Mouse (Mus musculus) c-Kit-positive CD71-negative TER-119-negative erythroid progenitor cells, embryonic 14.5 days (primary cell): ENCODE data around the gene Vmn1r85.
"Not testable (repeated sequence)": the region's sequence is repeated elsewhere in the genome, so short reads cannot be mapped to it uniquely, and the experiment has no call there.

Source experiments
- DNase-seq: peaks from one replicate; pipeline ENCODE4 v3.0.0-alpha.2; 2013; ENCODE audit warnings: low read depth

Vmn1r85 gene

GRCm38 (mm10) chr7:13095073-13095472 lies at the start of gene Vmn1r85:
Gene Vmn1r85, minus strand, starts transcription at chr7:13095173.
- no peak for DNase-seq

- DNase-seq: no peak
Observed at GRCm38 (mm10) chr7:13140057-13140456, 45.1 kb upstream of the Vmn1r85 start, which contains the start of gene Vmn1r87. Gene Vmn1r87, minus strand, starts transcription at chr7:13140157.

- no peak for DNase-seq
Observed at GRCm38 (mm10) chr7:13137340-13137739, 42.4 kb upstream of the Vmn1r85 start.

- DNase-seq: no peak
Observed at GRCm38 (mm10) chr7:13131856-13132255, 36.9 kb upstream of the Vmn1r85 start.

- not testable (repeated sequence) for DNase-seq
Observed at GRCm38 (mm10) chr7:13123554-13124153, 28.7 kb upstream of the Vmn1r85 start.

GRCm38 (mm10) chr7:13119817-13120216 lies 24.8 kb upstream of the Vmn1r85 start, which contains the start of gene Vmn1r86:
Gene Vmn1r86, minus strand, starts transcription at chr7:13119917.
- no peak for DNase-seq

- DNase-seq: no peak
Observed at GRCm38 (mm10) chr7:13072293-13072692, 22.7 kb downstream of the Vmn1r85 start.

- not testable (repeated sequence) for DNase-seq
Observed at GRCm38 (mm10) chr7:13063399-13063798, 31.6 kb downstream of the Vmn1r85 start.

- DNase-seq: no peak
Observed at GRCm38 (mm10) chr7:13059536-13059935, 35.4 kb downstream of the Vmn1r85 start.

- no peak for DNase-seq
Observed at GRCm38 (mm10) chr7:13056913-13057700, 37.9 kb downstream of the Vmn1r85 start.

- peak; percentile 86 for DNase-seq
Observed at GRCm38 (mm10) chr7:13054287-13055010, 40.5 kb downstream of the Vmn1r85 start, which contains the start of gene Mzf1. Gene Mzf1, minus strand, starts transcription at chr7:13054764.

- no peak for DNase-seq
Observed at GRCm38 (mm10) chr7:13053961-13054286, 41.0 kb downstream of the Vmn1r85 start.

GRCm38 (mm10) chr7:13053501-13053900 lies 41.5 kb downstream of the Vmn1r85 start:
- DNase-seq: no peak

- no peak for DNase-seq
Observed at GRCm38 (mm10) chr7:13053001-13053400, 42.0 kb downstream of the Vmn1r85 start.

GRCm38 (mm10) chr7:13046084-13046483 lies 48.9 kb downstream of the Vmn1r85 start:
- no peak for DNase-seq

GRCm38 (mm10) chr7:13044254-13044625 lies 50.7 kb downstream of the Vmn1r85 start:
- no peak for DNase-seq

GRCm38 (mm10) chr7:13043445-13044253 lies 51.3 kb downstream of the Vmn1r85 start:
- no peak for DNase-seq

GRCm38 (mm10) chr7:13043120-13043444 lies 51.9 kb downstream of the Vmn1r85 start:
- no peak for DNase-seq

- DNase-seq: no peak
Observed at GRCm38 (mm10) chr7:13042511-13042910, 52.5 kb downstream of the Vmn1r85 start.

- no peak for DNase-seq
Observed at GRCm38 (mm10) chr7:13041256-13041655, 53.7 kb downstream of the Vmn1r85 start.

- no peak for DNase-seq
Observed at GRCm38 (mm10) chr7:13039181-13039580, 55.8 kb downstream of the Vmn1r85 start.

- DNase-seq: no peak
Observed at GRCm38 (mm10) chr7:13038621-13039169, 56.3 kb downstream of the Vmn1r85 start.
